ENCODE assay signal across 9 mouse cellular contexts in genomic region chr11:81860250-81860972, GRCm38 (mm10). TPM values are rescaled to one million over a fixed set of nuclear protein-coding genes. Genes with fewer than 3 reads are reported as not detected.
DNase-seq lines count a peak whose midpoint lies in the region; ATAC-seq and TF ChIP-seq lines count a peak whose summit lies in the region.
"Had no signal": no experiment of that assay in that cellular context is flagged by ENCODE, and none has a peak within 500 bp of the region (broad histone marks: within the 10 kb centered on the region; RNA-seq: fewer than 3 reads in every experiment).

5530401A14Rik (plus strand) TSS chr11:81860673.

- H3K27ac ChIP-seq in heart, embryonic 12.5 days (ENCODE audit: poor library complexity, severe bottlenecking) = no peak within 1 kb of the TSS
- no peak within 1 kb of the TSS; the same call in 1 of the 2 replicates for H3K27ac ChIP-seq in hindbrain, postnatal 0 days
- peak within 1 kb of the TSS; percentile 30; the same call in 1 of the 2 replicates for H3K27ac ChIP-seq in midbrain, embryonic 16.5 days (ENCODE audit: low read length)

- H3K4me3 ChIP-seq in heart, embryonic 12.5 days = no peak within 1 kb of the TSS
- H3K4me3 ChIP-seq in hindbrain, postnatal 0 days (ENCODE audit: low read length) = no peak within 1 kb of the TSS
- H3K4me3 ChIP-seq in midbrain, embryonic 16.5 days (ENCODE audit: low read depth, low read length) = no peak within 1 kb of the TSS

- H3K27me3 ChIP-seq in heart, embryonic 12.5 days (replicated peaks) = 0 out of 2 replicates have a peak, but pooled peaks cover 4% of the 10 kb centered on the region
- H3K27me3 ChIP-seq in hindbrain, postnatal 0 days (ENCODE audit: insufficient read depth, low read length) = no peaks in the 10 kb centered on the region
- no peaks in the 10 kb centered on the region; the same call in 1 of the 2 replicates for H3K27me3 ChIP-seq in midbrain, embryonic 16.5 days (ENCODE audit: control insufficient read depth, insufficient read depth, low read depth, low read length)

- no peaks in the 10 kb centered on the region for H3K9me3 ChIP-seq in heart, embryonic 12.5 days (replicated peaks)
- H3K9me3 ChIP-seq in hindbrain, postnatal 0 days (ENCODE audit: low read length) = no peaks in the 10 kb centered on the region
- H3K9me3 ChIP-seq in midbrain, embryonic 16.5 days (replicated peaks; ENCODE audit: control insufficient read depth, low read length, poor library complexity, severe bottlenecking) = no peaks in the 10 kb centered on the region

- WGBS in heart, embryonic 12.5 days = 45% methylated on average over 4 of the region's 4 CpGs
- 25% methylated on average over 4 of the region's 4 CpGs for WGBS in hindbrain, postnatal 0 days
- 25% methylated on average over 4 of the region's 4 CpGs for WGBS in midbrain, embryonic 16.5 days

- H3K4me1 ChIP-seq in heart, embryonic 12.5 days (replicated peaks) = 0 out of 2 replicates have a peak, but pooled peaks cover 4% of the 10 kb centered on the region
- H3K4me1 ChIP-seq in hindbrain, postnatal 0 days (ENCODE audit: insufficient read depth, low read length) = peaks cover 5% of the 10 kb centered on the region
- H3K4me1 ChIP-seq in midbrain, embryonic 16.5 days (ENCODE audit: control insufficient read depth, insufficient read depth, low read length) = peaks cover 8% of the 10 kb centered on the region; the same call in 1 of the 2 replicates

- DNase-seq in heart, adult 11 months = peak; percentile 61
- peak; percentile 61 for DNase-seq in embryo, embryonic 11 days
- peak; percentile 87 for DNase-seq in hindbrain, postnatal 0 days (ENCODE audit: low spot score)
- no peak for DNase-seq in urinary bladder, postnatal 4 days (ENCODE audit: low spot score in 2 of 2)
- no peak for DNase-seq in gastrocnemius, adult 8-10 months (ENCODE audit: low spot score in 2 of 2)

- ATAC-seq in heart, embryonic 12.5 days (ENCODE audit: insufficient number of reproducible peaks, low FRiP score) = no peak
- ATAC-seq in hindbrain, postnatal 0 days = peak; percentile 95
- peak; percentile 85 for ATAC-seq in midbrain, embryonic 16.5 days
- ATAC-seq in erythroid progenitor cell, adult 5-6 weeks (replicated peaks; ENCODE audit: low FRiP score, poor library complexity, severe bottlenecking) = no peak

- no peak for TF ChIP-seq CTCF in hindbrain, postnatal 0 days (IDR thresholded peaks at IDR 0.05; ENCODE audit: low read depth)

- no peaks in the 10 kb centered on the region for H3K36me3 ChIP-seq in heart, embryonic 12.5 days
- no peaks in the 10 kb centered on the region for H3K36me3 ChIP-seq in hindbrain, postnatal 0 days (ENCODE audit: insufficient read depth, low read length)
- H3K36me3 ChIP-seq in midbrain, embryonic 16.5 days (ENCODE audit: control insufficient read depth, insufficient read depth, low read length) = no peaks in the 10 kb centered on the region

- H3K4me2 ChIP-seq in heart, embryonic 12.5 days = no peak within 1 kb of the TSS
- H3K4me2 ChIP-seq in hindbrain, postnatal 0 days (ENCODE audit: low read depth, low read length) = no peak within 1 kb of the TSS
- no peak within 1 kb of the TSS for H3K4me2 ChIP-seq in midbrain, embryonic 16.5 days (ENCODE audit: low read length)

- H3K9ac ChIP-seq in heart, embryonic 12.5 days = no peak within 1 kb of the TSS
- 0 out of 2 replicates have a peak within 1 kb of the TSS, but pooled peaks have one; percentile 9 for H3K9ac ChIP-seq in hindbrain, postnatal 0 days (replicated peaks; ENCODE audit: low read length)
- H3K9ac ChIP-seq in midbrain, embryonic 16.5 days (ENCODE audit: low read depth, low read length) = no peak within 1 kb of the TSS

RNA-seq across cellular contexts. Expression of gene 5530401A14Rik, which starts in this region (rescaled TPM):
- not detected in 2 replicates for polyA plus RNA-seq in heart, embryonic 12.5 days (2016; fragmentation: Nextera tagmentation; extraction: Ambion mirVana)
- total RNA-seq in hindbrain, postnatal 0 days (2014; rRNA removed) = not detected in 2 replicates
- polyA plus RNA-seq in hindbrain, postnatal 0 days (2015; fragmentation: Nextera tagmentation; extraction: Ambion mirVana) = 0.38 and 0.68 TPM in 2 replicates
- polyA plus RNA-seq in midbrain, embryonic 16.5 days (2015; fragmentation: Nextera tagmentation; extraction: Ambion mirVana) = 0.61 and 1.0 TPM in 2 replicates
- under 1 TPM in 3 of 4 experiments, not detected in 1; 0.12 to 0.13 (median 0.12) TPM for total RNA-seq in gastrocnemius, adult 8-10 months (2022)
- total RNA-seq in erythroid progenitor cell, adult 5-6 weeks (2015; ENCODE audit: low replicate concordance) = not detected in 2 replicates
- not detected in 2 replicates for total RNA-seq in erythroid progenitor cell, adult 5-6 weeks (2017; ENCODE audit: low replicate concordance)
- polyA plus RNA-seq: C2C12 had no signal

Comparison
In these comparisons a context has a peak if more than half of its experiments do, and no peak if none do; other contexts are left out.
1. Peak in DNase-seq, ATAC-seq and H3K9ac ChIP-seq in hindbrain, postnatal 0 days; RNA of the gene not detected or under 1 TPM.
2. DNase-seq: peak in heart, adult 11 months (single experiment) and embryo, embryonic 11 days (single experiment); none in urinary bladder, postnatal 4 days (0 of 2) and gastrocnemius, adult 8-10 months (0 of 2).